Mouse (Mus musculus) megakaryocyte, adult 5-6 weeks (primary cell): ENCODE measurements around the gene Rnf157. TPM values are rescaled to one million over a fixed set of nuclear protein-coding genes. Genes with fewer than 3 reads are reported as not detected.
A peak's percentile ranks its signal among the peaks of the same experiment; 100 is the strongest.
"Not testable (repeated sequence)": the region's sequence is repeated elsewhere in the genome, so short reads cannot be mapped to it uniquely, and the experiment has no call there.

Experiments
- ATAC-seq: 2 replicates; pipeline ENCODE4 v1.8.0; 2016; ENCODE audit warnings: mild to moderate bottlenecking, inconsistent platforms; ENCODE audit not compliant: poor library complexity, severe bottlenecking
- total RNA-seq, 2 experiments: library from RNA; stranded (forward) in 1 of 2; stranded (reverse) in 1 of 2; fragments of 153-499, 151-499 nt in 1 of 2; fragments of 221-1000, 200-1000 nt in 1 of 2; gene quantifications; 2 replicates each; pipeline versions ENCODE4 v1.2.3 to v1.2.4; 2015 to 2017

Gene Rnf157
- total RNA-seq, 2 experiments from 2014 or later, result 5.7 to 6.2 TPM

DNA sequence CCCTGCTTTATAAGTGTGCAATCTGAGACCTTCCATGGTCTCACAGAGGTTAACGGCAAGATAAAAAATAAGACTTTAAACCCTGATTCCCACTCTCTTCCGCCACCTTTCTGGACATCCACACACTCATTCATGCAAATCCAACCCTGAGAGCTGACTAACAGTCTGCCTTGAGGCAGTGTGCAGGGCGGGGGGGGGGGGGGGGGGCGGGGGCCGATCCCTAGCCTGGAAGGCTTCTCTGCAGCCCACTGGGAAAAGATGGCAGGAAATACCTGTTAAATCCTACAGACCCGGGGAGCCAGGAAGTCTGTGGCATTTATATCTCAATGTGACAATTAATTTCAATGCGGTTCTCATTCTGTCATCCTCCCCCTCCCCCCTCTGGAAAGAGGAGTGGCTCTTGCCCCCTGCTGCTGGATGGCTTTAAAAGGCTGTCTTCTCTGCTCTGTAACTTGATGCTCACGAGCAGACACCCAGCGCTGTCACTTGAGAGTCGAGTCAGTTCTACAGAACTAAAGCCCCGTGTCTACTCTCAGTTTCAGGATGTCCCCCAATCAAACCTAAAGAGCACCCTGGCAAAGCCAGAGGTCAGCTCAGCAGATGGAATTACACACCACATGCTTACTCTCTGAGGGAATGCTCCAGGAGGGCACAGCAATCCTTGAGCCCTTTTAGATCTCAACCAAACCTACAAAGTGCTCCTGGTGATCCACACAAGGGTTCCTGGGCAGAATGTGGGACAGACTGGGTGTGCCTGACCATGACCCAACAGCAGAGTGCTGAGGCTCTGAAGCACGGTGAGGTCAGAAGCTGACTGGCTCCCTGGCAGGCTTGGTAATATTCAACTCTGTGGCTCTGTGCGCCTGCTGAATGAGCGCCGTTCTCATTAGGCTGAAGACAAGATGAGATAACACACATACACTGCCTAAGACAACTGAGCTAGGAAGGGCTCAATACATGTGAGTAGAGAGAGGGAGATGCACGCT is 25.5 kb downstream of the Rnf157 start:
- ATAC-seq, result no peak

DNA sequence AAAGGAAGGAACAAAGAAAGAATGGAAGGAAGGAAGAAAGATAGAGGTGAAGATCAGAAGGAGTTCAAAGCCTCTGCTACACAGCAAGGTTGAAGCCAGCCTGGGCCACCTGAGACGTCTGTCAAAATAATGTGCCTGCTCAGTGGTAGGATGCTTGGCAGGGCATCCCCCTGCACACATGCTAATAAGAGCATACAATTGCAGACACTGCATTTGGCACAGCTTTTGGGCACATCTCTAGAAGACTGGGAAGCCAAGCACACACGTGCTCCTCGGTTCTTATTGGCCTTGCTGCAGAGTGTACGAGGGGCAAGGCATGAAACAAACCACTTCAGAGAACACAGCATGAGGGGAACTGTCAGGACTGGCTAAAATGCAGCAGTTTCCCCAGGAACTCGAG is 26.8 kb downstream of the Rnf157 start:
- ATAC-seq, result no peak

DNA sequence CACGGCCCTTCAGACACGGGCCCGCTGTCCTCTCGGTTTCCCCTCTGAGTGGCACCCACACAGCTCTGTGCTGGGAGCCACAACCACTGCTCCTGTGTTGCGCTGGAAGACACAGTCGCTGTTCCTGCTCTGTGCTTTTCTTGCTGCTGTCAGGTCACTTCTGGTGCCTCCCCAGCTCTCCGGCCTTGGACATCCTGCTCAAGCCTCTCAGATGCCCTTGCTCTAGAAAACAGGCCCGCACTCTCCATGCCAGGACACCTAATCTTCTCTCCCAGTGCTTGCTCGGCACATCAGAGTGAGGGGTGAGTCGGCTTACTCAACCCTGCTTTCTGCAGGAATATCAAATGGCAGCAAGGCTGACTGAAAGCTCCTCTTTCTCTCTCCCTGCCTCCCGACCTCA is 28.7 kb downstream of the Rnf157 start:
- no peak for ATAC-seq

DNA sequence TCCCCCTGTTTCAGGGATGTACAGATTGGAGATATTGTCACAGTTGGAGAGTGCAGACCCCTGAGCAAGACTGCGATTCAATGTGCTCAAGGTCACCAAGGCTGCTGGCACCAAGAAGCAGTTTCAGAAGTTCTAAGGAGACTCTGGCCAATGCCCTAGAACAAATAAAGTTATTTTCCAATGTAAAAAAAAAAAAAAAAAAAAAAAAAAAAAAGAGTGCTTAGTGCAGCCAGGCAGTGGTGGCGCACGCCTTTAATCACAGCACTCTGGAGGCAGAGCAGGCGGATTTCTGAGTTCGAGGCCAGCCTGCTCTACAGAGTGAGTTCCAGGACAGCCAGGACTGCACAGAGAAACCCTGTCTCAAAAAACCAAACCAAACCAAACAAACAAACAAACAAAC is 29.8 kb downstream of the Rnf157 start:
- ATAC-seq, result not testable (repeated sequence)

DNA sequence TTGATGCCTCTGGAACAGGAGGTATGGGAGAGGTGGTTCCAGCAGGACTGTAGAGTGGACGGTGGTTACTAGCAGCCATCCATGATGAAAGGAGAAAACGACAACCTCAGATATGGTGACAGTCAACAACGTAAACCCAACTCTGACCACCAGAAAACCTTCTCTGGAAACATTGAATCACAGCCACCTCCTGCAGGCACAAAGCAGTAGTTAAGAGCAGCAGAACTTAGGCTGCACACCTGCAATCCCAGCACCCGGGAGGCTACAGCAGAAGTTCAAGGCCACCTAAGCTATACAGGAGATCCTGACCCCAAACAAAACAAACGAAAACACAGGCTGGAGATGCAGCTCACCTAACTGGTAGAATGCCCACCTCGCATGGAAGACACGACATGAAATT is 32.1 kb downstream of the Rnf157 start:
- ATAC-seq, result no peak

DNA sequence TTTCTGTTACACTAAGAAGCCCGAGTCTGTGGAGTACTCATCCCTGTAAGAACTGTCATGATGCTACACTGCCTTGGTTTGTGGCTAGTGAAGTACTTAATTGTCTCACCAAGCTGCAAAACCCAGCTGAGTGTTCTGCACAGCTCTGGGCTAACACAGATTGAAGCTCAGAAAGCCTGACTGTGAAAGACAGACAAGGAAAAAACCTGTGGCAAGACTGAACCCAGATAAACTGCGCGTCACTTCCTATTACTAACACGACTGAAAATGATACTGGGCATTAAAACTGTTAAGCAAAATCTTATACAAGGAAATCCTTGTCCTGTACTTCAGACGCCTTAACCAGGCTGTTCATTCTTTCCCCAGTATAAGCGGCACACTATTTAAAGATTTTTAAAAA is 33.3 kb downstream of the Rnf157 start:
- no peak for ATAC-seq

DNA sequence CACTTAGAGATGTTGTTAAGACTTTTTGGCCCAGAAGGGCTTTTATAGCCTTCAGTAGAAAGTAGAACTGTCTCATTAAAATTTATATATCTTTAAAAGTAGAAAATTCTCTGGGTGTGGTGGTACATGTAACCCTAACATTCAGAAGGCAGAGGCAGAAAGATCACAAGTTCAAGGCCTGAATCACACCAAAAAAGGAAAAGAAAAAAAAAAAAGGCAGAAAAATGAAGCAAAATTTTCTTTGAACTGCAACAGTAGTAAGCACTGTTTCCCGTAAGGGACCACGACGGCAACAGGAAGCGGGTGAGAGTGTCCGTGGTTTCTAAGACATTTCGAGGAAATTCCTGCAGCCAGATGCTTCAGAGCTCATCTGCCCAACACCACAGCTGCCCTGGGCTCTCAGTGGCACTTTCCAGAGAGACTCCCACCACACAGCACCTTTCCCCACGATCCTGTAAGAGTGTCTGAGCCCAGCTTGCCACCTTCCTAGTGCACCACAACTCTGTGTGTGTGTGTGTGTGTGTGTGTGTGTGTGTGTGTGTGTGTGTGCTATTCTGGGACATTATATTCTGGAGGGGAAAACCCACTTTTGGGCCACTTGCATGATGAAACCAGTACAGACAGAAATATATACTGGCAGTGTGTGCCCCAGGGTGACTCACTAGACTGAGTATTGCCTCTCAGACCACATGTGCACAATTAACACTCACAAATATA is 35.7 kb downstream of the Rnf157 start:
- ATAC-seq, result peak; percentile 62

DNA sequence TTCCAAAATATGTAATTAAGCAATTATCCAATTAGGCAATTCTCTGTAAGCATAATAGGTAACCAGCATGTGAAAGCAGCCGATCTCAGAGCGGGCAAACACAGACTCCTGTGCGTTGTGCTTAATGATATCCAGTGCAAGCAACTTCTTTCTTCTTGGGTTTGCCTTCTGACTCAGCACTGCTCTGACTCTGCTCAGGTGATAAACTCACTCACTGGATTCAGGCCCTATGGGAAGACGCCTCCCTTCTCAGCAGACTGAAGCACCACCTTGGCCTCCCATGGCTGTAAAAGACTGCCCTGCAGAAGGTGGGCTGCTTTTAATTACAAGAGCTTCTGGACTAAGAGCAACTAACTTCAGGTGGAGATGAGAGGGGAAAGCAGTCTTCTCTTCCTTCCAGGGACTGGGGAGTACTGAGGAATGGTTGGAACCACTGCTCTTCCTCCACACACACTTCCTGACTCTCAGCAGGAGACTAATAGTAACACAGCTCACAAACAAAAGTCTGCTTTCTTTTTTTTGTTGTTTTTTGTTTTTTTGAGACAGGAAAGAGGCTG is 40.9 kb downstream of the Rnf157 start:
- ATAC-seq, result no peak

DNA sequence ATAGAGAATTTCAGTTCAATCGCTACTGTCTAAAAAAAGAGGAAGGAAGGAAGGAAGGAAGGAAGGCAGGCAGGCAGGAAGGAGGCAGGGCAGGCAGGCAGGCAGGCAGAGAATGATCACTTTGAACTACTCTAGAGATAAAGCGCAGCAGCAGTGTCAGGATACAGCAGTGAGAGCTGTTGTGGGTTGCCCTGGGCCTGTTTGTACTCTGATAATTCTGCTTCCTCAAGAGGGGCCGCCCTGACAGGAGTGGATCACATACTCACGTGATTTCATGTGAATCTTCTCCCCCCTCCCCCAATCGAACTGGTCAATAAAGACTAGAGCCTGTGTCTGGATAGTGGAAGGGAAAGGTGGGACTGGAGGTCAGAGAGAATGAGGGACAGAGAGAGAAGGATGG is 43.2 kb downstream of the Rnf157 start:
- ATAC-seq, result peak; percentile 33

DNA sequence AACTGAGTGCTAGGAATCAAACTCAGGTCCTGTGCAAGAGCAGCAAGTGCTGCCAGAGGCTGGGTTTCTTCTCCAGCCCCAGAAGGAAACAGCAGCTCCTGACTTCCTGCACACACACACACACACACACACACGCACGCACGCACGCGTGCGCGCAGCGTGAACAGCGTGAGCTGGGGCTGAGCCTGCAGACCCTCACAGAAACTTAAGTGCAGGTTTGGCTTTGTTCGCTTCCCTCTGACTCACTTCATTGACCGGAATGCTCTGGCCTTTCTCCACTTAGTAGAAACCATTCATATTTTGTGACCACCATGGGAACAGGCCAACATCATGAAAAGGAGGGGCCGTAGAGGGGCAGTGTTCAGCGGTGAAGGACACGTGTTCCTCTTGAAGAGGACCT is 43.8 kb downstream of the Rnf157 start:
- no peak for ATAC-seq

DNA sequence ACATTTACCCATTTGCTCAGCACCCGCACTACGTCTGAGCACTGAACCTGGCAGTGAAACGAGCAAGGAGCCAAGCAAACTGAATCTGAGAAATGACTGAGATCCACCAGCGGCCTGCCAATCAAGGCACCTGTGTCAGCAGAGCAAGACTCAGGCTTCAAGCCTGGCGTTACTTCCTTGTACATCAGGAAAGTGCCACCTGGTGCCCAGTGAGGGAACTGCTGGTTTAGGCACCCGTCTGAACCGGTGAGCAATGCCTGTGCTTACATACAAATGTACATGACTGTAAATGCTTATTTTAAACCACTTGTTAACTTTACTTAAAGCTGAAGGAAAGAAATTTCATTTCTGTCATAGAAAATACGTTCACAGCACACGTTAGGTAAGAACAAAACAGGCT is 44.7 kb downstream of the Rnf157 start:
- peak; percentile 97 for ATAC-seq

DNA sequence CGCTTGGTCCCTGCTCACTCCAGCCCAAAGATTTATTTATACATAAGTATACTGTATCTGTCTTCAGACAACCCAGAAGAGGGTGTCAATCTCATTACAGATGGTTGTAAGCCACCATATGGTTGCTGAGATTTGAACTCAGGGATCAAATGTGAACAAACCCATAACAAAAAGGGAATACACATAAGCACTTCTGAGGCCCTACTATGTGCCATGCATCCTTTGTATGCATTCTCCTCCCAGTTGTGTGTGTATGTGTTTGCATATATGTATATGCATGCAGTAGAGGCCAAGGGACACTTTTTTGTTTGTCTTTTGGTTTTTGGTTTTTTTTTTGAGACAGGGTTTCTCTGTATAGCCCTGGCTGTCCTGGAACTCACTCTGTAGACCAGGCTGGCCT is 46.2 kb downstream of the Rnf157 start:
- no peak for ATAC-seq

DNA sequence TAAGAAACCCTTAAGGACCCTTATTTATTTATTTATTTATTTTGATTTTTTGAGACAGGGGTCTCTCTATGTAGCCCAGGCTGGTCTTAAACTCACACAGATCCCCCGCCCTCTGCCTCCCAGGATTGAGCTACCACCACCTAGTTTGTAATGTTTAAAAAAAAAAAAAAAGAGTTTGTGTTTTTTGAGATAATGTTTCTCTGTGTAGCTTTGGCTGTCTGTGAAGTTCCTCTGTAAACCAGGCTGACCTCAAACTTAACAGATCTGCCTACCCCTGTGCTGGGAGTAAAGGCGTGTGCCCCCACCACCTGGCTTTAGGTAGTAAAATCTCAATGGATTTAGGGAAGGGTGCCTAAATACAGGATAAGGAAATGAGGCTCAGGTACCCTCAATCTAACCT is 46.7 kb downstream of the Rnf157 start:
- ATAC-seq, result no peak

DNA sequence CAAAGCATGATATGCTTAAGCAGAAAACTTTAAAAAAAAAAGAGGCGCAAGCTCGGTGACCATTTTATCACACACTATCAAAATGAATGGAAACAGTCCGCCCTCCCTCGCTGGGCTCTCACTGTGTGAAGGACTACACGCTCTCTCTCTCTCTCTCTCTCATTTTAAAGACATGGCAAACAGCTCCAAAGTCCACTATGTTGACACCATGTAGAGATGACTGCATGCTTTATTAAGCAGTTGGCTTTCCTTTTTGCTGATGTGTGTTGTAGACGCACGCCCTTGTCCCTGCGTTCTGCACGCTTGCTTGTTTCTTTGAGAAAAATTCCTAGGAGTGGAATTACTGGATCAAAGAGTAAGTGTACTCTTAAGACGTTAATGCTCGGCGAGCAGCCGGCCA is 47.4 kb downstream of the Rnf157 start:
- ATAC-seq, result no peak

DNA sequence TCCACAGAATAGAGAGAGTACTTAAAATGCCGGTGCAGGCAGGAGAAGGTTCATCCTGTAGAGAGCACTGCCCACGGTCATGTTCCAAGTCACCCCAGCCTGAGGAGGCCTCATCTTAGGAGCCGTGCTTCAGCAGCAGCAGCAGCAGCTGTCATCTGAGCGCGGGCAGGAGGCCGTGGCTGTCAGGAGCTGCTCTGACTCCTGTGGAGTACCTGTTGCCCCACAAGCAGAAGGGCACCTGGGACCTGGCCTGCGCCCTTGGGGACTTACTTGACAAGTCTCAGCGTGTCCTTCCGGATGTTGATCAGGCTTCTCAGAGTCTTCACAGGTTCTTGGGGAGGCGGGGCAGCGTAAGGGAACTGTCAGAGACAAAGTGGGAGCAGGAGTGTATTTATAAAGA is 50.8 kb downstream of the Rnf157 start:
- no peak for ATAC-seq

DNA sequence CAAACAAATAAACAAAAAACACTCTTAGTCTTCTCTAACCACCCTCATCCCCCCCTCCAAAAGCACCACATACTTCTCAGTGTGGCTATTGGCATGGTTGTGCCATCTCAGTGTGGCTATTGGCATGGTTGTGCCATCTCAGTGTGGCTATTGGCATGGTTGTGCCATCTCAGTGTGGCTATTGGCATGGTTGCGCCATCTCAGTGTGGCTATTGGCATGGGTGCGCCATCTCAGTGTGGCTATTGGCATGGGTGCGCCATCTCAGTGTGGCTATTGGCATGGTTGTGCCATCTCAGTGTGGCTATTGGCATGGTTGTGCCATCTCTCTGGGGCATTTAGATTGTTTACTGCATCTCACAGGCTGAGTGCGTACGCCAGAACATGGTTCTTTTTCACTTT is 51.9 kb downstream of the Rnf157 start:
- ATAC-seq, result not testable (repeated sequence)

DNA sequence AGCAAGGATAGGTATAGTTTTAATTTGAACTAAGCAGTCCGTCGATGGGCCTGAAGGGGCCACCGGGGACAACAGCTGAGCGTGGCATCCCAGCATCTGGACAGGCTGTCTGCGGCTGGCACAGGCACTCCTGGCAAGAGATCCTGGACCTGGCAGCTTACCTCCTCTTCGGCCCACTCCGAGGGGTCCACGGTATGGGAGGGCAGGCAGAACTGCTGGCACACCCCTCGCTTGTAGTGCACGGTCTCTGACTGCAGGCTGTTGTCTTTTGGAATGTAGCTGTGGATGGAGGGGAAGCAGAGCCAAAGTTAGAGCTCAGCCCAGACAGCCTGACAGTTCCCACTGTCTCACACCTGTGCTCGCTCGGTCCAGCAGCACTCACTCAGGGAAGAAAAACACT is 53.2 kb downstream of the Rnf157 start:
- no peak for ATAC-seq

DNA sequence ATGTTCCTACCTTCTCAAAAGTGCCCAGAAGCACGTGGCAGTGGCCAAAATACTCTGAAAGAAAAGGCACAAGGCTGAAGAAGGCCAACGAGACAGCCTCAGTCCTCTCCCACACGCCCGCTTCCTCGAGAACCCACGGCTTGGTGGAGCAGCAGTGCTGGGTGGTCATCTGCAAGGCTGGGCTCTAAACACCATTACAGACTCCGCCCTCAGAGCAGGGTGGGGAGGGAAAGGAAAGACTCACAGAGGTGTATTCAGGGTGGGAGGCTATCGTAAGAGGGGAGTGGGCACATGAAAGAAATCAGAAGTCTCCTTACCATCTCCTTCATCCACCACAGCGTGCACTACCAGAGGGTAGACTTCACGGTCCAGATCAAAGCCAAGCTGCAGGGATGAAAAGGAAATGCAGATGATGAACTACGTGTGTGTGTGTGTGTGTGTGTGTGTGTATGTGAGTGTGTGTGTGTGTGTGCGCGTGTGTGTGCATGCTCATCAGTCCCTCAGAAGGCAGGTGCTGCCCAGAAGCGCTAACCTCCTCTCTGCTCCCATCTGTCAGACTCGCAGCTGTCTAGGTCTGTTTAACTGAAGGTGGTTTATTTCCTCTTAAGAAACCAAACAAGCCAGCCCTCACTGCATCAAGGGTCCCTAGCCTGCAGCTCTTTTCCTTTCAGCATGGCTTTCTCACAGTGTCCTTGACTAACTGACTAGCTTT is 53.8 kb downstream of the Rnf157 start:
- ATAC-seq, result no peak

DNA sequence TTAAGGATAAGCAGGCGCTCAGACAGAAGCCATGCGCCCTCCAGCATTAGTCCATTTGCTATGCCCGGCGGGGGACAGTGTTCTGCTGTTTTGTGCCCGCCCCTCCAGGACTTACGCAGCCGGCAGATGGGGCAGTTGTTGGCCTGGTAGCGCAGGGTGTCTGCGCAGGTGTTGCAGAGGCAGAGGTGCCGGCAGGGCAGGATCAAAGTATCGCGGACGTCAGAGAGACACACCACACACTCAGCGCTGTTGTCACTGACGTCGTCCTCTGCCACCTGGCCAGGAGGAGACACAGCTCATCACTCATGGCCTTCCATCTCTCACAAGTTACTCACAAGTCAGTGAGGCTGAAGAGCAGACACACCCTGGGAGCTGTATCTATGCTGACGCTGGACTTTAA is 58.3 kb downstream of the Rnf157 start:
- ATAC-seq, result no peak

DNA sequence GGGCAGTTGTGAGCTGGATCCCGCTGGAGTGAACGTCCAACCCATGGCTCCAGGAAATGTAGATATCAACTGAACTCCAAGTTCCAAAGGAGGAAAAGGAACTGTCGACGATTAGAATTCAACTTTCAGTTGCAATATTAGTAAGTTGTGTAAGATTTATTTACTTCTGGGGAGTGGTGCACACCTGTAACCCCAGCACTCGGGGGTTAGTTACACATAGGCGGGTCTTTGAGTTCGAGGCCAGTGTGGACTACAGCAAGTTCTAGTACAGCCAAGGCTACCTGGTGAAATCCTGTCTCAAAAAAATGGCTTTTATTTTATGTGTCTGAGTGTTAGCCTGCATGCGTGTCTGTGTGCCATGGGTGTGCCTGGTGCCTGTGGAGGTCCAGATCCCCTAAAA is 59.3 kb downstream of the Rnf157 start:
- ATAC-seq, result no peak

DNA sequence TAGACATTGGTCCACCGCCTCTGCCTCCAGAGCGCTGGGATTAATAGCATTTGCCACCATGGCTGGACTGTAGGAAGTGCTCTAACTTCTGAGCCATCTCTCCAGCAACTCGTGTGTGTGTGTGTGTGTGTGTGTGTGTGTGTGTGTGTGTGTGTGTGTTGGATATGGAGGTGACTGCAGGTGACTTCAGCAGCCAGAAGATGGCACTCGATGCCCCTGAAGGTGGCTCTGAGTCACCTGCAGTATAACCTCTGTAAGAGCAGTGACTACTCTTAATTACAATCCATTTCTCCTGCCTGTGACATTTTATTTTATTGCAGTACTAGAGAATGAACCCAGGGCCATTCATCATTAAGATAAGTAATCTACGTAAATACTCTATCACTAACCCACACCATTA is 61.5 kb downstream of the Rnf157 start:
- no peak for ATAC-seq
